In the genomic region with DNA sequence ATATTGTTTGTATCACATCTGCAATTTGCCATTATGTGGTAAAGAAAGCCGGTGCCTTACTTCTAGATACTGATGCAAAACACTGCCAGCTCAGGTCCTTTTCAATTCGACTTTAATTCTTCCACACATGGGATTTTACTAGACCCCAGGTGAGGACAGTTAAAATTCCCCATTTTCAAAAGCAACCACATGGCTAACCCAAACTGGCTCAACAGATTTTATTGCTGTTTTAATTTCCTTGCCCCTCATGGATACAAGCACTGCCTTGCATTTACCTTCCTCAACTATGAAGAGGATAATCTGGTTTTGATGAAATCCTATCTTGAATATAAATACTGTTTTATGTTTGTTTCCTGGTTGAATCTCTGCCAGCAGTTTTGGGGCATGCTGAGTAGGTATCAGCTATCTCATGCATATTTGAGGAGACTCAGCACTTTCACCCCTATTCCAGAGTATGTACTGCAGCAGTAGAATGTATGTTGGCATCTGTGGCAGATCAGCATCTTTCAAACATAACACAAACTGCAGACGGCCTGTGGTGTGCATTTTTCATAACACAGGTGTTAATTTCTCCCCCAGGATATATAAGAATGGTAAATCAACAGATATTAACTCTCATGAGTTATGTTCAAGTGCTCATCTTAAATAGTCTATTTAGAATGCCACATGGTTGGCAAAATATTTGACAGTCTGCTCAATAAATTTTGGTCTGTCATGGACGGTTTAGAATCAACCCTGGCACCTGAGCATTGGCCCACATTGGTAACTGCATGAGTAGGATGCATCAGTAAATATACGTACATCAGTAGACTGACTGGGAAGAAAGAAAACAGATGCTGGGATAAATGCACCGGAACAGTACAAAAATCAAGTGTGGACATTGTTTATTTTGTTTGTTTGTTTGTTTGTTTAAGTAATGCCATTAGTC, we compare ENCODE assay signal across 21 mouse cellular contexts.
"Had no signal": no experiment of that assay in that cellular context is flagged by ENCODE, and none has a peak within 500 bp of the region (broad histone marks: within the 10 kb centered on the region; RNA-seq: fewer than 3 reads in every experiment).

No protein-coding gene starts in this region.

- ATAC-seq: intestine, embryonic 15.5 days; liver, postnatal 0 days; lung, postnatal 0 days; midbrain, embryonic 15.5 days had no signal

- H3K9ac ChIP-seq: intestine, embryonic 15.5 days; kidney, embryonic 15.5 days; limb, embryonic 15.5 days; liver, embryonic 14.5 days; liver, postnatal 0 days; lung, embryonic 14.5 days; midbrain, embryonic 12.5 days; midbrain, embryonic 15.5 days had no signal

- H3K36me3 ChIP-seq: intestine, embryonic 15.5 days; kidney, embryonic 15.5 days; limb, embryonic 15.5 days; midbrain, embryonic 12.5 days; midbrain, embryonic 15.5 days had no signal

- H3K4me3 ChIP-seq: intestine, embryonic 15.5 days; kidney, embryonic 15.5 days; left cerebral cortex, adult 2 months; limb, embryonic 15.5 days; midbrain, embryonic 12.5 days; midbrain, embryonic 15.5 days had no signal

- DNase-seq: kidney, adult 11 months; kidney, adult 8-10 months; kidney, postnatal 10 days; kidney, postnatal 36 days; layer of hippocampus, postnatal 36 days; liver, postnatal 0 days; lung, embryonic 14.5 days; retina, postnatal 1 day; right cerebral cortex, postnatal 25 days; thymus, postnatal 25 days had no signal

- H3K27me3 ChIP-seq: intestine, embryonic 15.5 days; kidney, embryonic 15.5 days; limb, embryonic 15.5 days; midbrain, embryonic 12.5 days; midbrain, embryonic 15.5 days had no signal

- H3K27ac ChIP-seq: intestine, embryonic 15.5 days; kidney, embryonic 15.5 days; left cerebral cortex, adult 2 months; limb, embryonic 15.5 days; liver, embryonic 14.5 days; macrophage; midbrain, embryonic 12.5 days; midbrain, embryonic 15.5 days; stomach, postnatal 0 days had no signal

- H3K4me2 ChIP-seq: intestine, embryonic 15.5 days; kidney, embryonic 15.5 days; limb, embryonic 15.5 days; liver, embryonic 11.5 days; lung, embryonic 14.5 days; midbrain, embryonic 12.5 days; midbrain, embryonic 15.5 days had no signal

- H3K4me1 ChIP-seq: intestine, embryonic 15.5 days; kidney, embryonic 15.5 days; midbrain, embryonic 12.5 days; midbrain, embryonic 15.5 days had no signal

- H3K9me3 ChIP-seq: intestine, embryonic 15.5 days; kidney, embryonic 15.5 days; limb, embryonic 15.5 days; midbrain, embryonic 12.5 days; midbrain, embryonic 15.5 days had no signal
